Mouse (Mus musculus): Measurements from ENCODE around the gene Camk1g. TPM values are rescaled to one million over a fixed set of nuclear protein-coding genes. Genes with fewer than 3 reads are reported as not detected.

Camk1g gene
- total RNA-seq (2018; cell fraction: chromatin; rRNA removed), result not detected
- total RNA-seq (2018; cell fraction: cytosol; rRNA removed), result not detected
- not detected for total RNA-seq (2018; cell fraction: nucleus; rRNA removed)
- not detected in 3 replicates for polyA plus RNA-seq (2018)

GRCm38 (mm10) chr1:193370096-193370495 lies at the start of gene Camk1g:
Gene Camk1g, minus strand, starts transcription at chr1:193370298.
- no peaks in the 10 kb centered on the region for H3K36me3 ChIP-seq (ENCODE audit: inconsistent target)
- no peak within 1 kb of the TSS for H3K27ac ChIP-seq
- WGBS (ENCODE audit: missing documents), result 9% methylated on average over 2 of the region's 2 CpGs
- no peak within 1 kb of the TSS for H3K4me3 ChIP-seq (ENCODE audit: inconsistent target)
- H3K79me2 ChIP-seq (ENCODE audit: inconsistent target), result no peaks in the 10 kb centered on the region

GRCm38 (mm10) chr1:193419168-193419567 lies 49.1 kb upstream of the Camk1g start:
- 7% methylated on average over 2 of the region's 2 CpGs for WGBS (ENCODE audit: missing documents)
- Histone ChIP-seq H3K4me3 (ENCODE audit: inconsistent target) (no peak overlapping the region), H3K79me2 (ENCODE audit: inconsistent target) (no peaks in the 10 kb centered on the region), H3K27ac (no peak overlapping the region), H3K36me3 (ENCODE audit: inconsistent target) (no peaks in the 10 kb centered on the region)

DNA sequence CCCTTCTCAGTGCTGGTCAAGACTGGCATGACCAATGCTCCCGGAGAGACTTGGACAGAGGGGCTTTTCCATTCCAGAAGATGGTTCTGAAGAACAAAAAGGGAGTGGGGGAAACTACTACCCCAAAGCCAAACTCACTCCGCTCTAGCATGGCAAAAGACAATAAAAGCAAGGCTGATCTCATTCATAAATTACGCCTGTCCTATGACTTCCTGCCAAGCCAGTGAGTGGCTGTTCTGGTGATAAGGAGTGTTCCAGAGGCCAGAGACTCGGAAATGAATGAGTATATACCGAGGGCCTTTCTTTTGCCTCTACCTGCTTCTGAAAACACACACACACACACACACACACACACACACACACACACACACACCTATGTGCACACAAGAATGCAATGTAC lies 48.6 kb upstream of the Camk1g start:
- no peaks in the 10 kb centered on the region for H3K79me2 ChIP-seq (ENCODE audit: inconsistent target)
- no peak overlapping the region for H3K4me3 ChIP-seq (ENCODE audit: inconsistent target)
- no peaks in the 10 kb centered on the region for H3K36me3 ChIP-seq (ENCODE audit: inconsistent target)
- WGBS (ENCODE audit: missing documents), result 35% methylated on average over 5 of the region's 5 CpGs
- H3K27ac ChIP-seq, result no peak overlapping the region

- WGBS (ENCODE audit: missing documents), result 94% methylated on average over 4 of the region's 4 CpGs
- H3K4me3 ChIP-seq (ENCODE audit: inconsistent target), result no peak overlapping the region
These were observed 44.0 kb upstream of the Camk1g start for GRCm38 (mm10) chr1:193414067-193414466.

GRCm38 (mm10) chr1:193413368-193414000 lies 43.4 kb upstream of the Camk1g start:
- WGBS (ENCODE audit: missing documents), result 92% methylated on average over 5 of the region's 5 CpGs
- no peaks in the 10 kb centered on the region for H3K36me3 ChIP-seq (ENCODE audit: inconsistent target)

More at GRCm38 (mm10) chr1:193414067-193414466, 44.0 kb upstream of the Camk1g start:
- Histone ChIP-seq H3K79me2 (ENCODE audit: inconsistent target) (no peaks in the 10 kb centered on the region), H3K27ac (no peak overlapping the region), H3K36me3 (ENCODE audit: inconsistent target) (no peaks in the 10 kb centered on the region)

DNA sequence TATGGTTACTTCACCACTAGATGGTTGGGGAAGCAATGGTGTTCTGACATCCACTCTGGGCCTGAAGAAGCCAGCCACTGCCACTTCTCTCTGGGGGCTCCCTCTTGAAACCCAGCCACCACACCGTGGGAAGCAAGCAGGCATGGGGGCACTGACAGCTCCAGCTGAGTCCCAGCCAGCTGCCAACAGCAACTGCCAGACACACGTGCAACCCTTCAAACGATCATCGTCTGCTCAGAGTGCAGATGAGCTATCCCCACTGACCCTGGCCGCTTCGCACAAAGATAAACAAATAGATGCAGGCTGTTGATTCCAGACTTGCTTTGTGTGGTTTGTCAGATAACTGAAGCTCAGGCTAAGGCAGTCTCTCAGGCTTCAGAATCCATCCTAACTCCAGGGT lies 37.4 kb upstream of the Camk1g start:
- 79% methylated on average over 6 of the region's 6 CpGs for WGBS (ENCODE audit: missing documents)
- H3K27ac ChIP-seq, result no peak overlapping the region
- H3K4me3 ChIP-seq (ENCODE audit: inconsistent target), result no peak overlapping the region
- H3K79me2 ChIP-seq (ENCODE audit: inconsistent target), result no peaks in the 10 kb centered on the region
- H3K36me3 ChIP-seq (ENCODE audit: inconsistent target), result no peaks in the 10 kb centered on the region

More at GRCm38 (mm10) chr1:193413368-193414000, 43.4 kb upstream of the Camk1g start:
- H3K27ac ChIP-seq, result no peak overlapping the region
- H3K4me3 ChIP-seq (ENCODE audit: inconsistent target), result no peak overlapping the region
- no peaks in the 10 kb centered on the region for H3K79me2 ChIP-seq (ENCODE audit: inconsistent target)

- WGBS (ENCODE audit: missing documents), result 89% methylated on average over 4 of the region's 6 CpGs
- Histone ChIP-seq H3K27ac (no peak overlapping the region), H3K79me2 (ENCODE audit: inconsistent target) (no peaks in the 10 kb centered on the region), H3K4me3 (ENCODE audit: inconsistent target) (no peak overlapping the region), H3K36me3 (ENCODE audit: inconsistent target) (no peaks in the 10 kb centered on the region)
These were observed 36.1 kb upstream of the Camk1g start for GRCm38 (mm10) chr1:193406059-193406642.

DNA sequence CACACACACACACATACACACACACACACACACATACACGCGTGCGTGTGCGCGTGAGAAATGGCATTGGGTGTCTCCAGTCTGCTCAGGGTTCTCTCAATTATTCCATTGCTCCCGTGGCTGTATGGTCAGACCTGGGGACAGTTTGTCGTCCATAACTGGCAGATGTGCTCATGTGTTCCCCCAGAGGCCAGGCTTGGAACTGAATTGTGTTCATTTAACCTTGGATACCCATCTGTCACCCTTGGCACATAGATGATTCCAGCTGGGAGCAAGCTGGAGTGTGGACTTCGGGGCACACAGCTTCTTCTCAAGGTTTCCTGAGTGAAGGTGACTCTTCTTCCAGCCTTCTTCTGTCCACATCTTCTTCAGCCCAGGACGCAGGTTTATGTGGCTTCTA lies 31.6 kb upstream of the Camk1g start:
- Histone ChIP-seq H3K79me2 (ENCODE audit: inconsistent target) (no peaks in the 10 kb centered on the region), H3K4me3 (ENCODE audit: inconsistent target) (no peak overlapping the region), H3K36me3 (ENCODE audit: inconsistent target) (no peaks in the 10 kb centered on the region), H3K27ac (no peak overlapping the region)
- 88% methylated on average over 6 of the region's 9 CpGs for WGBS (ENCODE audit: missing documents)

DNA sequence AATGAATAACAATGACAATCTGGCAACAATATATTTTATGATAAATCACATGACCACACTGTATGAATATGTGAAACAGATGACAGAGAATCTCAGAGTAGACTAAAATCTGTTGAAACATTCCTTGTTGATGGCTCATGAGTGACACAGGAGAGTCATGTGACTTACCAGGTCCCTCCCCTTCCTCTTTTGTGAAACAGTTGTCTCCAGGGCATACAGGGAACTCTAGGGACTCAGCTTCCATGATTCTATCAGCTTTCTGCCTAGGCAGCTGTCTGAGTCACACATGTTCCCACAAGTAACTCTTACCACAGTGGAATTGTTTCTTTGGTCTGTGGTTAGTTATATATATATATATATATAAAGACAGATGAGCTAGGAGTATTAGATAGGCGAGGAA lies 30.2 kb upstream of the Camk1g start:
- peak overlapping the region; percentile 17; the same call in 1 of the 2 replicates for H3K27ac ChIP-seq

DNA sequence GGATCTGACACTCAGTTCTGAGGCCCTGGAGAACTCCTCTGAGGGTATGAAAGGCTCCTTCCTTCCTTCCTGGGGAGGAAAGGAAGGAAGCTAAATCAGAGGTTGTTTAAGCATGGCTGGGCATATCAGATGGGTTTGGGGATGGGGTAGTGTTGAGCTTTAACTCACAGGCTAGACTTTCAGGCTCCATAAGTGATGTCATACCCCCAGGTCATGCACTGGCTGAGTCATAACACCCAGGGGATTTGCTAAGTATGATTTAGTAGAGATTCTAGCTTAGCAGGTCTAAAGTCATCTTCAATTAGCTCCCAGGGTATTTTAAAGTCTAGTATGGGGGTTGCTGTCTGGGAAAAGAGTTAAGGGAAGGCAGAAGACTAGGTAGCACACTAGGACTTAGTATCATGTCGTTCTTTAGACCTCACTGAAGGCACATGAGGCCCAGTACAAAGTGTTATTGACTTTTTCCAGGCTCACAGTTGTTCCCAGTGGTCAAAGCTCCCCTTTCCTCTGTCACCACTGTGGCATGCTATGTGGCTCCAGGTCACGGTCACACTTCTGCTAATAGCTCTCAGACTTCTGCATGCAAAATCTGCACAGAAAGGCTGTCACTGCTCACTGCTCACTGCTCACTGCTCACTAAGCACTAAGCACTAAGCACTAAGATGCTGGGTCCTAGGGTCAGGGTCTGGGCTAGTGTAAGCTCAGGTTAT lies 28.8 kb upstream of the Camk1g start:
- H3K27ac ChIP-seq, result peak overlapping the region; percentile 21
- no peaks in the 10 kb centered on the region for H3K36me3 ChIP-seq (ENCODE audit: inconsistent target)
- no peaks in the 10 kb centered on the region for H3K79me2 ChIP-seq (ENCODE audit: inconsistent target)
- H3K4me3 ChIP-seq (ENCODE audit: inconsistent target), result no peak overlapping the region
- WGBS (ENCODE audit: missing documents), result 84% methylated on average over 1 of the region's 2 CpGs

More for the DNA sequence above, 30.2 kb upstream of the Camk1g start:
- Histone ChIP-seq H3K4me3 (ENCODE audit: inconsistent target) (no peak overlapping the region), H3K79me2 (ENCODE audit: inconsistent target) (no peaks in the 10 kb centered on the region), H3K36me3 (ENCODE audit: inconsistent target) (no peaks in the 10 kb centered on the region)
- WGBS (ENCODE audit: missing documents), result 82% methylated on average over 1 of the region's 1 CpGs

DNA sequence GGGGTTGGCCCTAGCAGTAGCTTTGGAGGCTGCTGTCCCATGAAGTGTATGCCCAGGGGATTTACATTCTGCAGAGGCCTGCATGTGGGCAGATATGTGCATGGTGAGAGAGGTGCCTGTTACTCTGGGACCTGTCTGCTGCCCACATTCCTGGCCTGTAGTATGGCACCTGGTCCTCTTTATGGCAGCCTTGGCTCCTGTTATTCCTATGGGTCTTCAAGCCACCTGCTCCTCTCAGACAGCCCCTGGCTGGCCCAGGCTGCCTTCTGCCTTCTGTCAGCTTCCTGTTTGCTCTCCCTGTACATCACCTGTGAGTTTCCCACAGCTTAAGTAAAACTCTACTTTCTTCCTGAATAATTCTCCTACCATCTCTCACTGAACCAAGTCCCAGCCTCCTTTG lies 27.0 kb upstream of the Camk1g start:
- H3K4me3 ChIP-seq (ENCODE audit: inconsistent target), result no peak overlapping the region
- H3K79me2 ChIP-seq (ENCODE audit: inconsistent target), result no peaks in the 10 kb centered on the region
- H3K27ac ChIP-seq, result no peak overlapping the region
- no peaks in the 10 kb centered on the region for H3K36me3 ChIP-seq (ENCODE audit: inconsistent target)

GRCm38 (mm10) chr1:193392266-193392665 lies 22.2 kb upstream of the Camk1g start:
- H3K79me2 ChIP-seq (ENCODE audit: inconsistent target), result no peaks in the 10 kb centered on the region
- no peak overlapping the region for H3K4me3 ChIP-seq (ENCODE audit: inconsistent target)
- no peaks in the 10 kb centered on the region for H3K36me3 ChIP-seq (ENCODE audit: inconsistent target)
- WGBS (ENCODE audit: missing documents), result 82% methylated on average over 3 of the region's 3 CpGs
- H3K27ac ChIP-seq, result no peak overlapping the region

DNA sequence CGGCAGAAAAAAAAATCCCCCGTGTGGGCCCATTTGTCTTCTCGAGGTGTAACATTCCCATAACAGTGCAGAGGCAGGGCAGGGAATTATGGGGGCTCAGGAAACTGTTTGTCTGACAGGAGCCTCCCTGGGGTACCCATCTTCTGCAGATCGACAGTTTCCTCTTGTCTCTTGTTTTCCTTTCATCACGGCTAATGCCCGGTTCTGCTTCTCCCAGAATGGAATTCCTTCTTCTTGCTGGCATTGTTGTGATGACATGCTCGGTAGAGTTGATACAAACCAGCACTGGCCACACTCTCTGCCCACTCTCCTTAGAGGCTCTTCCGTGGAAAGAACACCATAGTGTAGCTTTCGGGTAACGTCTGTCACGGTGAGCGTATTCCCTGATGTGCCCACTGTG lies 19.9 kb upstream of the Camk1g start:
- H3K79me2 ChIP-seq (ENCODE audit: inconsistent target), result no peaks in the 10 kb centered on the region
- no peak overlapping the region for H3K4me3 ChIP-seq (ENCODE audit: inconsistent target)
- WGBS (ENCODE audit: missing documents), result 89% methylated on average over 12 of the region's 12 CpGs
- no peak overlapping the region for H3K27ac ChIP-seq
- no peaks in the 10 kb centered on the region for H3K36me3 ChIP-seq (ENCODE audit: inconsistent target)

GRCm38 (mm10) chr1:193389505-193389904 lies 19.4 kb upstream of the Camk1g start:
- 54% methylated on average over 3 of the region's 3 CpGs for WGBS (ENCODE audit: missing documents)
- H3K79me2 ChIP-seq (ENCODE audit: inconsistent target), result no peaks in the 10 kb centered on the region

GRCm38 (mm10) chr1:193387241-193387640 lies 17.1 kb upstream of the Camk1g start:
- Histone ChIP-seq H3K79me2 (ENCODE audit: inconsistent target) (no peaks in the 10 kb centered on the region), H3K27ac (no peak overlapping the region)
- 63% methylated on average over 2 of the region's 2 CpGs for WGBS (ENCODE audit: missing documents)

More at GRCm38 (mm10) chr1:193389505-193389904, 19.4 kb upstream of the Camk1g start:
- Histone ChIP-seq H3K36me3 (ENCODE audit: inconsistent target) (no peaks in the 10 kb centered on the region), H3K27ac (no peak overlapping the region), H3K4me3 (ENCODE audit: inconsistent target) (no peak overlapping the region)

More at GRCm38 (mm10) chr1:193387241-193387640, 17.1 kb upstream of the Camk1g start:
- Histone ChIP-seq H3K4me3 (ENCODE audit: inconsistent target) (no peak overlapping the region), H3K36me3 (ENCODE audit: inconsistent target) (no peaks in the 10 kb centered on the region)
